Mouse (Mus musculus): ENCODE measurements around the gene Ramp2. TPM values are rescaled to one million over a fixed set of nuclear protein-coding genes. Genes with fewer than 3 reads are reported as not detected.

Gene Ramp2
- total and polyA plus RNA-seq, 2 experiments from 2014 or later, result 66.1 to 111 TPM

GRCm38 (mm10) chr11:101229361-101229900, 16.4 kb upstream of the Ramp2 start:
- TF ChIP-seq CTCF (IDR thresholded peaks at IDR 0.05; ENCODE audit: low read depth), result no peak
- Histone ChIP-seq H3K36me3 (ENCODE audit: insufficient read depth, low read length) (no peaks in the 10 kb centered on the region), H3K9ac (replicated peaks; ENCODE audit: low read length) (no peak overlapping the region), H3K4me1 (ENCODE audit: insufficient read depth, low read length) (no peaks in the 10 kb centered on the region), H3K27me3 (ENCODE audit: insufficient read depth, low read length) (no peaks in the 10 kb centered on the region), H3K9me3 (ENCODE audit: low read length) (no peaks in the 10 kb centered on the region), H3K4me3 (ENCODE audit: low read length) (no peak overlapping the region), H3K27ac (peak overlapping the region; percentile 79; the same call in 1 of the 2 replicates), H3K4me2 (ENCODE audit: low read depth, low read length) (no peak overlapping the region)
- WGBS, result 8% methylated on average over 8 of the region's 8 CpGs
- peak; percentile 40 for DNase-seq (ENCODE audit: low spot score)
- no peak for ATAC-seq

DNA sequence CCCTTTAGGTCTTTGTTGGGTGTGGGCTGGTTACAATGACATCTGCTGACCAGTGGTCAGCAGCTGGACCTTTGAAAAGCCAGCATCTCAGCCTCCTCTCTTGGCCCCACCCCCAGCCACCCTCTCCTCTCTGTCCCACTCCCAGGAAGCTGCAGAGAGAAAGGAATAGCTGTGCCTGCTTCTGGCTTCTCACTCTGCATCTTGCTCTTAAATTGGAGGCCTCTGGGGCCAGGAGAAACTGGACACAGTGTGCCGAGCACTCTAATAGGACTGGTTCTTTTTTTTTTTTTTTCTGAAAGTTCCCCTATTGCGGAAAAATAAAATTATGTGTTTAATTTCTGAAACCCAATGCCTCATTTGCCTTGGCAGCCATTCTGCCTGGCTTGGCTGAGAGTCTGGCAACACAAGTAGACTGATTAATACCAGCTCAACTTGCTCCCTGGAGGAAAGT, 15.7 kb upstream of the Ramp2 start:
- Histone ChIP-seq H3K9me3 (ENCODE audit: low read length) (no peaks in the 10 kb centered on the region), H3K9ac (replicated peaks; ENCODE audit: low read length) (no peak overlapping the region), H3K36me3 (ENCODE audit: insufficient read depth, low read length) (no peaks in the 10 kb centered on the region), H3K27me3 (ENCODE audit: insufficient read depth, low read length) (no peaks in the 10 kb centered on the region), H3K4me3 (ENCODE audit: low read length) (no peak overlapping the region), H3K4me2 (ENCODE audit: low read depth, low read length) (no peak overlapping the region), H3K4me1 (ENCODE audit: insufficient read depth, low read length) (no peaks in the 10 kb centered on the region), H3K27ac (peak overlapping the region; percentile 79)
- no peak for TF ChIP-seq CTCF (IDR thresholded peaks at IDR 0.05; ENCODE audit: low read depth)
- DNase-seq (ENCODE audit: low spot score) (peak; percentile 34), ATAC-seq (no peak)
- 24% methylated on average over 2 of the region's 2 CpGs for WGBS

DNA sequence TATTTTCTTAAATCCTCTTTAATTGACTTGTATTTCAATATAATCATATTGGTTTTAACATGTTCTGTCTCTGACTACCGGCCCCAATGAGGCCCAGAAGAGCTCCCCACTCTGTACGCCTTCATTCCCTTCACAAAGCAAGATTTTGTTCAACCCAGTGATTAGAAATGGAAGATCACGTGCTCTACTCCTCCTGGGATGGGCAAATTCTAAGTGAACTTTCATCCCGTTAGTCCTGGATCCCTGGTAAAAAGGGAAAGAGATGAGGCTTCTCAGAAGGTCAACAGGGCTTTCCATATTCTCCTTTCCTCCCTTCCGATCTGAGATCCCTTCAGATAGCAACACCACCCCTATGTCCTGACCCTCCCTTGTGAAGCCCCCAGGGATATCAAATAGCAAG, 15.3 kb upstream of the Ramp2 start:
- ATAC-seq (no peak), DNase-seq (ENCODE audit: low spot score) (no peak)
- Histone ChIP-seq H3K27me3 (ENCODE audit: insufficient read depth, low read length) (no peaks in the 10 kb centered on the region), H3K27ac (peak overlapping the region; percentile 79), H3K4me2 (ENCODE audit: low read depth, low read length) (no peak overlapping the region), H3K4me3 (ENCODE audit: low read length) (no peak overlapping the region), H3K4me1 (ENCODE audit: insufficient read depth, low read length) (no peaks in the 10 kb centered on the region), H3K9me3 (ENCODE audit: low read length) (no peaks in the 10 kb centered on the region), H3K9ac (replicated peaks; ENCODE audit: low read length) (no peak overlapping the region), H3K36me3 (ENCODE audit: insufficient read depth, low read length) (no peaks in the 10 kb centered on the region)
- 20% methylated on average over 5 of the region's 5 CpGs for WGBS
- no peak for TF ChIP-seq CTCF (IDR thresholded peaks at IDR 0.05; ENCODE audit: low read depth)

DNA sequence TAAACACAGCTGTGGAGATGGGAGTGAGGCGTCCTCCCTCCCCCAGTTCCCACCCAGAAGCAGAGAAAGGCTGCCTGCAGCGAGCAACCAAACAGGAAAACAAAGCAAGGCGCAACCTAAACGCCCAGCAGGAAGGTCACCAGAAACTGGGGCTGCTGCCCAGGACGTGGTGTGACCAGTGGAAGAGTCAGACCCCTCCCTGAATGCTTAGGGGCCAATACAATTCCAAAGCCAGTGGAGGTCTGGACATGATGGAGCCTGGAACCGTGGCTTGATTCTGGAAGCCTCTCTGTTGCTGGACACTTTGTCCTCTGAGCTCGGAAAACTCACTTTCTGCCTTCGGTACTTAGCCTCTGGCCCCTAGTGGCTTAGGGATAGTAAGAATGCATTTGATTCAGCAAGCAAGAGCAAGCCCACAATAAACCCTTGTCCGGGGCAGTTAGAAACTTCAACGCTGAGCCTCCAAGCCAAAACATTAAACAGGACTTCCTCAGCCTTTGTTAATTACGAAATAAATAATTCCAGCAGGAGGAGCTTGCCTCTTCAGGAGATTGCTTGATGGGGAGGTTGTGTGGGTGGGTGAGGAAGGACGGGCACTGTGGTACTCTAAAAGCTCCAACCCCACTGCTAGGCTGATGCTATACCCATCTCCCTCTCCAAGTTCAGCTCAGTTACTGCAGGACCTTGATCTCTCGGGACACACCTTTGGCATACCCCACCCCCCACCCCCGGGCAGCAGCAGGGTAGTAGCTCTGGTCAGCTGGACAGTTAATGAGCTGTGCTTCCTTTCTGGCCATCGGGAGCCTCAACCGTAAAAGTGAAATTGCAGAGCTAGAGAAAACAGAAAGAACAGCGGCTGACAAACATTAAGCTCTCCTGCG, 14.6 kb upstream of the Ramp2 start:
- Histone ChIP-seq H3K4me2 (ENCODE audit: low read depth, low read length) (peak overlapping the region; percentile 40), H3K4me3 (ENCODE audit: low read length) (no peak overlapping the region), H3K9me3 (ENCODE audit: low read length) (no peaks in the 10 kb centered on the region), H3K27me3 (ENCODE audit: insufficient read depth, low read length) (no peaks in the 10 kb centered on the region), H3K4me1 (ENCODE audit: insufficient read depth, low read length) (no peaks in the 10 kb centered on the region), H3K9ac (replicated peaks; ENCODE audit: low read length) (no peak overlapping the region), H3K27ac (peak overlapping the region; percentile 79), H3K36me3 (ENCODE audit: insufficient read depth, low read length) (no peaks in the 10 kb centered on the region)
- no peak for ATAC-seq
- WGBS, result 12% methylated on average over 18 of the region's 18 CpGs
- DNase-seq (ENCODE audit: low spot score), result peak; percentile 28
- no peak; the same call in 1 of the 2 replicates for TF ChIP-seq CTCF (IDR thresholded peaks at IDR 0.05; ENCODE audit: low read depth)

- peak overlapping the region; percentile 79 for H3K27ac ChIP-seq
- H3K36me3 ChIP-seq (ENCODE audit: insufficient read depth, low read length), result no peaks in the 10 kb centered on the region
- peak overlapping the region; percentile 40 for H3K4me2 ChIP-seq (ENCODE audit: low read depth, low read length)
- no peaks in the 10 kb centered on the region for H3K27me3 ChIP-seq (ENCODE audit: insufficient read depth, low read length)
- H3K4me3 ChIP-seq (ENCODE audit: low read length), result no peak overlapping the region
- no peak for DNase-seq (ENCODE audit: low spot score)
- H3K9ac ChIP-seq (replicated peaks; ENCODE audit: low read length), result no peak overlapping the region
- no peak for ATAC-seq
- no peak for TF ChIP-seq CTCF (IDR thresholded peaks at IDR 0.05; ENCODE audit: low read depth)
- no peaks in the 10 kb centered on the region for H3K4me1 ChIP-seq (ENCODE audit: insufficient read depth, low read length)
- WGBS, result 60% methylated on average over 6 of the region's 6 CpGs
- H3K9me3 ChIP-seq (ENCODE audit: low read length), result no peaks in the 10 kb centered on the region
These were observed 13.6 kb upstream of the Ramp2 start for GRCm38 (mm10) chr11:101232010-101232839.

GRCm38 (mm10) chr11:101233240-101233639, 12.6 kb upstream of the Ramp2 start:
- H3K36me3 ChIP-seq (ENCODE audit: insufficient read depth, low read length), result no peaks in the 10 kb centered on the region
- H3K4me2 ChIP-seq (ENCODE audit: low read depth, low read length), result no peak overlapping the region
- no peak for TF ChIP-seq CTCF (IDR thresholded peaks at IDR 0.05; ENCODE audit: low read depth)
- no peaks in the 10 kb centered on the region for H3K9me3 ChIP-seq (ENCODE audit: low read length)
- 87% methylated on average over 1 of the region's 1 CpGs for WGBS
- H3K4me3 ChIP-seq (ENCODE audit: low read length), result no peak overlapping the region
- no peak for DNase-seq (ENCODE audit: low spot score)
- no peaks in the 10 kb centered on the region for H3K27me3 ChIP-seq (ENCODE audit: insufficient read depth, low read length)
- H3K27ac ChIP-seq, result no peak overlapping the region
- no peak for ATAC-seq
- H3K9ac ChIP-seq (replicated peaks; ENCODE audit: low read length), result no peak overlapping the region
- H3K4me1 ChIP-seq (ENCODE audit: insufficient read depth, low read length), result no peaks in the 10 kb centered on the region

Measured in hindbrain, postnatal 0 days (tissue).